Mouse (Mus musculus): ENCODE results near the gene Ambra1. TPM values are rescaled to one million over a fixed set of nuclear protein-coding genes. Genes with fewer than 3 reads are reported as not detected.

The Ambra1 gene
- polyA plus RNA-seq, 1 experiment from 2014 or later = 7.3 TPM

DNA sequence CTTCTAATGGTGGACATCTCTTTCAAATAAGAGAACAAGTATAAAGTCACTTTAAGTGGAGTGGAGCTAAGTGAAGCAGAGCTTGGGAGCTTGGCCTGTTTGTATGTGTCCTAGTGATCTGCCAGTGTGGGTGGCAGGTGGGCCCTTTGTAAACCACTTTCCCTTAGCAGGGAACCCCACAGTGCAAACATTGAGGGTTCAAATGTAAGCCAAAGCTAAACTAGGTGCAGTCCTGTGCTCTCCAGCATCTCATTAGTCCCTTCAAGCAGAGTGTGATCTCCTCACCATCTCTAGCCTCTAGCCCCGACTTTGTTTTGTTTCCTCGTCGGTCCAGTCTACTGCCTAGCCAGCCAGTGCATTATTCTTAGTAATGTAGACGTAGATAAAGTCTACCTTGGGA is 154.7 kb downstream of the Ambra1 start:
- H3K9me3 ChIP-seq (ENCODE audit: low read length) = no peaks in the 10 kb centered on the region
- ATAC-seq (no peak), DNase-seq (ENCODE audit: low spot score) (no peak)
- no peaks in the 10 kb centered on the region for H3K4me1 ChIP-seq (ENCODE audit: insufficient read depth, low read depth, low read length)
- WGBS = 74% methylated on average over 4 of the region's 4 CpGs
- no peaks in the 10 kb centered on the region; the same call in 1 of the 2 replicates for H3K36me3 ChIP-seq (ENCODE audit: insufficient read depth, low read length)
- H3K27ac ChIP-seq (ENCODE audit: low read length) = no peak overlapping the region
- H3K27me3 ChIP-seq (replicated peaks; ENCODE audit: insufficient read depth, low read length) = no peaks in the 10 kb centered on the region
- H3K4me3 ChIP-seq (ENCODE audit: low read depth, low read length) = no peak overlapping the region
- H3K9ac ChIP-seq (replicated peaks; ENCODE audit: low read depth) = no peak overlapping the region
- TF ChIP-seq CTCF (IDR thresholded peaks at IDR 0.05) = no peak
- no peak for TF ChIP-seq EP300 (IDR thresholded peaks at IDR 0.05)
- no peak overlapping the region for H3K4me2 ChIP-seq (replicated peaks; ENCODE audit: low read depth, low read length)

DNA sequence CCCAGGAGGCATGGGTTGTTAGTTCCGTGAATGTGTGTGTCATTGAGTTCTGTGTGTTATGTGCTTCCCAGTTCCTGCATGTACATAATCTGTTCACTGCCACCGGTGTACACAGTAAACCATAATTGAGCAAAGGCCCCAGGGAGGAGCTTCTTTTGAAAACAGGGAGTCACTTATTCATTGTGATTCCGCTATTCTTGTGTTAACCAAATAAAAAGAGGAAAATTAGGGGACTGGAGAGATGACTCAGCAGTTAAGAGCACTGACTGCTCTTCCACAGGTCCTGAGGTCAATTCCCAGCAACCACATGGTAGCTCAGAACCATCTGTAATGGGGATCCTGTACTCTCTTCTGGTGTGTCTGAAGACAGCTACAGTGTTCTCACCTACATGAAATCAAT is 164.8 kb downstream of the Ambra1 start:
- H3K4me1 ChIP-seq (ENCODE audit: insufficient read depth, low read depth, low read length) = no peaks in the 10 kb centered on the region
- ATAC-seq (no peak), DNase-seq (ENCODE audit: low spot score) (no peak)
- TF ChIP-seq EP300 (IDR thresholded peaks at IDR 0.05) (no peak), CTCF (IDR thresholded peaks at IDR 0.05) (no peak)
- no peaks in the 10 kb centered on the region for H3K9me3 ChIP-seq (ENCODE audit: low read length)
- no peak overlapping the region for H3K4me2 ChIP-seq (replicated peaks; ENCODE audit: low read depth, low read length)
- H3K27me3 ChIP-seq (replicated peaks; ENCODE audit: insufficient read depth, low read length) = no peaks in the 10 kb centered on the region
- H3K27ac ChIP-seq (ENCODE audit: low read length) = no peak overlapping the region
- 92% methylated on average over 3 of the region's 3 CpGs for WGBS
- H3K4me3 ChIP-seq (ENCODE audit: low read depth, low read length) = no peak overlapping the region
- no peaks in the 10 kb centered on the region for H3K36me3 ChIP-seq (ENCODE audit: insufficient read depth, low read length)
- no peak overlapping the region for H3K9ac ChIP-seq (replicated peaks; ENCODE audit: low read depth)

DNA sequence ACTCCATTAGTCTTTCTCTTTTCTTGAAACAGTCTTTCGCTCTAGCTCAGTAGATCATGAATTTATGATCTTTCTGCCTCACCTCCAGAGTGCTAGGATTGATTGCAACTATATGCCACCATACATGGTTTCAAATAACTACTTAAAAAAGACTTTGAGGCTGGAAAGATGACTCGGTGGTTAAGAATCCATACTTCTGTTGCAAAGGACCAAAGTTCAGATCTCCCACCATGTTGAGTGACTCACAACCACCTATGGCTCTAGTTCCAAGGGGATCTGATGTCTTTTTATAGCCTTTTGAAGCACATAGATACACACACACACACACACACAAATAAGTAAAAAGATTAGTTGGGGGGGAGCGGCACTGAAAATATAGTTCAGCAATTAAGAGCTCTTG is 165.5 kb downstream of the Ambra1 start:
- H3K9ac ChIP-seq (replicated peaks; ENCODE audit: low read depth) = no peak overlapping the region
- H3K4me3 ChIP-seq (ENCODE audit: low read depth, low read length) = no peak overlapping the region
- ATAC-seq = no peak
- H3K36me3 ChIP-seq (ENCODE audit: insufficient read depth, low read length) = no peaks in the 10 kb centered on the region
- H3K9me3 ChIP-seq (ENCODE audit: low read length) = no peaks in the 10 kb centered on the region
- H3K27ac ChIP-seq (ENCODE audit: low read length) = no peak overlapping the region
- DNase-seq (ENCODE audit: low spot score) = no peak
- WGBS = 91% methylated on average over 3 of the region's 3 CpGs
- TF ChIP-seq CTCF (IDR thresholded peaks at IDR 0.05) = no peak
- TF ChIP-seq EP300 (IDR thresholded peaks at IDR 0.05) = no peak
- H3K27me3 ChIP-seq (replicated peaks; ENCODE audit: insufficient read depth, low read length) = no peaks in the 10 kb centered on the region
- H3K4me2 ChIP-seq (replicated peaks; ENCODE audit: low read depth, low read length) = no peak overlapping the region
- H3K4me1 ChIP-seq (ENCODE audit: insufficient read depth, low read depth, low read length) = no peaks in the 10 kb centered on the region

DNA sequence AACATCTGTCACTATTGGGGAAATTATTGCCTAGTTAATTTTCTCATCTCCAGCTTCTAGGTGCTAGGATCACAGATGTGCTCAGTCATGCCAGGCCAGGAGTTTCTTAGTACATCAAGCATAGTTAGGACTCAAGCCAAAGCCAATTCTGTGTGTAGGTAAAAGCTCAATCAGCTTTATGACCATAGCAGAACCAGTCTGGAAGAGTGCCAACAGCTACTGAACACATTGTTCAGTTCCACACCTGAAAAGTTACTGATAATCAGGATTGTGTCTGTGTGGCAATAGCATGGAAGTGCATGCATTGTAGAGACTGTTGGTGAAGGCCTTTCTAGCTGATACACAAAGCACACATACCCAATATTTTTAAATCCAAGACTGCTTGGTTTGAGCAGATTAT is 168.0 kb downstream of the Ambra1 start:
- Histone ChIP-seq H3K9ac (replicated peaks; ENCODE audit: low read depth) (no peak overlapping the region), H3K4me3 (ENCODE audit: low read depth, low read length) (no peak overlapping the region), H3K36me3 (ENCODE audit: insufficient read depth, low read length) (no peaks in the 10 kb centered on the region), H3K9me3 (ENCODE audit: low read length) (no peaks in the 10 kb centered on the region), H3K27ac (ENCODE audit: low read length) (no peak overlapping the region), H3K4me2 (replicated peaks; ENCODE audit: low read depth, low read length) (no peak overlapping the region), H3K4me1 (ENCODE audit: insufficient read depth, low read depth, low read length) (no peaks in the 10 kb centered on the region), H3K27me3 (replicated peaks; ENCODE audit: insufficient read depth, low read length) (no peaks in the 10 kb centered on the region)
- TF ChIP-seq EP300 (IDR thresholded peaks at IDR 0.05) (no peak), CTCF (IDR thresholded peaks at IDR 0.05) (no peak)
- ATAC-seq (no peak), DNase-seq (ENCODE audit: low spot score) (peak; percentile 10)

DNA sequence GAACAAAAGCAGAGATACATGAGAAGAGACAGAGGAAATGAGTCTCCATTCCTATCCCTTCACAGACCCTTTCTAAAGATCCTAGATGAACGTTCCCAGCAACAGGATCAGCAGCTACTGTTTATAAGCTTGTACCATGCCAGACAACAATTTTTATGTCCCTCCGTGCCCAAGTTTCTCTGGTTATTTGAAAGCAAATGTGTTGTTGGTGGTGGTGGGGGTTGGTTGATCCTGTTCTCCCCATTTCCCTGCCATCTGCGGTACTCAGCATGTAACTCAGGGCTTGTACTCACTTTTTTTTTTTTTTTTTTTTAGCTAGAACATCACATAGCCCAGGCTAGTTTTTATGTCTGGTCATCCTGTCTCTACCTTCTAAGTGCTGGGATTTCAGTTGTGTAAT is 169.2 kb downstream of the Ambra1 start:
- TF ChIP-seq EP300 (IDR thresholded peaks at IDR 0.05) (no peak), CTCF (IDR thresholded peaks at IDR 0.05) (no peak)
- no peak for ATAC-seq
- no peaks in the 10 kb centered on the region for H3K27me3 ChIP-seq (replicated peaks; ENCODE audit: insufficient read depth, low read length)
- DNase-seq (ENCODE audit: low spot score) = no peak
- no peaks in the 10 kb centered on the region for H3K36me3 ChIP-seq (ENCODE audit: insufficient read depth, low read length)
- WGBS = 88% methylated on average over 3 of the region's 3 CpGs
- H3K4me1 ChIP-seq (ENCODE audit: insufficient read depth, low read depth, low read length) = no peaks in the 10 kb centered on the region
- no peak overlapping the region for H3K27ac ChIP-seq (ENCODE audit: low read length)
- H3K4me3 ChIP-seq (ENCODE audit: low read depth, low read length) = no peak overlapping the region
- H3K9me3 ChIP-seq (ENCODE audit: low read length) = no peaks in the 10 kb centered on the region
- H3K4me2 ChIP-seq (replicated peaks; ENCODE audit: low read depth, low read length) = no peak overlapping the region
- no peak overlapping the region for H3K9ac ChIP-seq (replicated peaks; ENCODE audit: low read depth)

DNA sequence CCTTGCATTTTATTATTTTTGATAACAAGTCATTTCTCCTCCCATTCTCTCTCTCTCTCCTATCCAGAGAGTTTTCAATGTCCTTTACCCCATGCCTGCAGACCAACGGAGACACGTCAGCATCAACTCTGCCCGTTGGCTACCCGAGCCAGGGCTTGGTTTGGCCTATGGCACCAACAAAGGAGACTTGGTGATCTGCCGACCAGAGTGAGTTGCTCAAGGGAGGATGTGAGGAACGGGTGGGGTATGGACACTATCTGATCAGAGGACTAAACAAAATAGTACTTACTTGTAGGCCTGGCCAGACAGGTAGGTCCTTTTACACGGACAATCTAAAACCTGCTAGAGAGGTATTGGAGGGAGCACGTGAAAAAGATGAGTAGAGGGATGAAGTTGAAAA is 170.5 kb downstream of the Ambra1 start:
- DNase-seq (ENCODE audit: low spot score) (no peak), ATAC-seq (no peak)
- WGBS = 88% methylated on average over 8 of the region's 8 CpGs
- Histone ChIP-seq H3K4me3 (ENCODE audit: low read depth, low read length) (no peak overlapping the region), H3K36me3 (ENCODE audit: insufficient read depth, low read length) (no peaks in the 10 kb centered on the region), H3K4me2 (replicated peaks; ENCODE audit: low read depth, low read length) (no peak overlapping the region), H3K9me3 (ENCODE audit: low read length) (no peaks in the 10 kb centered on the region), H3K27ac (ENCODE audit: low read length) (no peak overlapping the region), H3K9ac (replicated peaks; ENCODE audit: low read depth) (no peak overlapping the region), H3K4me1 (ENCODE audit: insufficient read depth, low read depth, low read length) (no peaks in the 10 kb centered on the region), H3K27me3 (replicated peaks; ENCODE audit: insufficient read depth, low read length) (no peaks in the 10 kb centered on the region)
- TF ChIP-seq EP300 (IDR thresholded peaks at IDR 0.05) (no peak), CTCF (IDR thresholded peaks at IDR 0.05) (no peak)

DNA sequence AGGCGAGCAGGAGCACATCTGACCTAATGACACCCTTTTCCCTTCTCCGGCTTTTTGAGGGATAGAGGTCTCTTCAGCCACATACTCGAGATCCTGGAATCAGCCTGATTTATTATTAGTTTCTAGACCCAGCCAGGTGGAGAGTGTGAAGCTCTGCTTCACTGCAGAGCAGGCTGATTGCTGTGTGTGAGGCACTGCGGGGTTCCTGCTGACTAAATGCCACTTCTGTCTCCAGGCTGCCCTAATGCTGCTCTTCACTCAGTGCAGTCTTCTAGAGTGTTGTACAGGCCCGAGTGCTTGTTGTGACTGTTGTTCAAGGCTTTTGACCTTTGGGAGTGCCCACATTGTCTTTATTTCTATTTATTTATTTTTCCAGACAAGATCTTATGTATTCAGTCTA is 172.4 kb downstream of the Ambra1 start:
- no peak overlapping the region for H3K27ac ChIP-seq (ENCODE audit: low read length)
- no peak overlapping the region for H3K4me2 ChIP-seq (replicated peaks; ENCODE audit: low read depth, low read length)
- no peak for ATAC-seq
- peaks cover 7% of the 10 kb centered on the region; the same call in 1 of the 2 replicates for H3K36me3 ChIP-seq (ENCODE audit: insufficient read depth, low read length)
- H3K4me1 ChIP-seq (ENCODE audit: insufficient read depth, low read depth, low read length) = no peaks in the 10 kb centered on the region
- H3K27me3 ChIP-seq (replicated peaks; ENCODE audit: insufficient read depth, low read length) = no peaks in the 10 kb centered on the region
- no peak for DNase-seq (ENCODE audit: low spot score)
- no peaks in the 10 kb centered on the region for H3K9me3 ChIP-seq (ENCODE audit: low read length)
- WGBS = 75% methylated on average over 5 of the region's 5 CpGs
- H3K9ac ChIP-seq (replicated peaks; ENCODE audit: low read depth) = no peak overlapping the region
- TF ChIP-seq CTCF (IDR thresholded peaks at IDR 0.05) (no peak), EP300 (IDR thresholded peaks at IDR 0.05) (no peak)
- no peak overlapping the region for H3K4me3 ChIP-seq (ENCODE audit: low read depth, low read length)

Data from lung, postnatal 0 days (tissue).